Mouse (Mus musculus) cerebellum, adult 11 months (tissue): ENCODE results near the gene Nln.

ENCODE experiments used
- DNase-seq: peaks from one replicate; pipeline ENCODE4 v3.0.0; 2022

The Nln gene

GRCm38 (mm10) chr13:104012214-104012833 lies 97.1 kb downstream of the Nln start:
- DNase-seq: no peak

- DNase-seq: no peak
Observed at GRCm38 (mm10) chr13:104011289-104011688, 98.1 kb downstream of the Nln start.

GRCm38 (mm10) chr13:104005231-104005845 lies 104.1 kb downstream of the Nln start:
- DNase-seq: no peak

GRCm38 (mm10) chr13:103994085-103994455 lies 115.3 kb downstream of the Nln start:
- no peak for DNase-seq

- no peak for DNase-seq
Observed at GRCm38 (mm10) chr13:103993142-103994084, 116.0 kb downstream of the Nln start.

- no peak for DNase-seq
Observed at GRCm38 (mm10) chr13:103986660-103987059, 122.8 kb downstream of the Nln start.

GRCm38 (mm10) chr13:103985510-103986278 lies 123.7 kb downstream of the Nln start:
- no peak for DNase-seq

- no peak for DNase-seq
Observed at GRCm38 (mm10) chr13:103982376-103982775, 127.0 kb downstream of the Nln start.

GRCm38 (mm10) chr13:103980414-103980813 lies 129.0 kb downstream of the Nln start:
- DNase-seq: no peak

GRCm38 (mm10) chr13:103978286-103978866 lies 131.0 kb downstream of the Nln start:
- no peak for DNase-seq

GRCm38 (mm10) chr13:103977844-103978243 lies 131.6 kb downstream of the Nln start:
- no peak for DNase-seq

GRCm38 (mm10) chr13:103976181-103976724 lies 133.2 kb downstream of the Nln start:
- DNase-seq: no peak

GRCm38 (mm10) chr13:103975101-103975500 lies 134.3 kb downstream of the Nln start:
- no peak for DNase-seq

GRCm38 (mm10) chr13:103973977-103974376 lies 135.4 kb downstream of the Nln start:
- DNase-seq: no peak
